Mouse (Mus musculus) kidney, embryonic 14.5 days (tissue): ENCODE results near the gene Caskin2. TPM values are rescaled to one million over a fixed set of nuclear protein-coding genes. Genes with fewer than 3 reads are reported as not detected.

Experiments
- microRNA-seq: library from miRNA; unstranded; fragments of <30 nt; microRNA quantifications from one replicate; pipeline ENCODE4, GENCODE M21; 2016
- polyA plus RNA-seq: library from polyadenylated mRNA; unstranded; fragments of >200 nt; fragmentation: Nextera tagmentation; extraction: Ambion mirVana; gene quantifications from 2 replicates; pipeline ENCODE4 v1.2.1, GENCODE M21; 2014

The Caskin2 gene
- polyA plus RNA-seq, 1 experiment from 2014 or later, result 17.5 TPM

Small RNA genes lying within 50 kb of the gene (microRNA-seq; reads per million reads assigned to microRNA genes)
- not detected for gene Mir5621

Other genes starting within 250 kb of the Caskin2 start
- gene Nup85, start 249.2 kb downstream of the Caskin2 start, polyA plus RNA-seq, result 159 and 197 TPM in 2 replicates
- 99.7 and 100 TPM in 2 replicates for gene Mrps7, start 209.7 kb downstream of the Caskin2 start, polyA plus RNA-seq
- gene Gga3, start 209.6 kb downstream of the Caskin2 start, polyA plus RNA-seq, result 14.4 and 22.7 TPM in 2 replicates
- gene Mif4gd, start 200.7 kb downstream of the Caskin2 start, polyA plus RNA-seq, result 33.3 and 33.6 TPM in 2 replicates
- 35.3 and 40.8 TPM in 2 replicates for gene Slc25a19, start 185.3 kb downstream of the Caskin2 start, polyA plus RNA-seq
- 47.7 and 53.0 TPM in 2 replicates for gene Grb2, start 105.0 kb downstream of the Caskin2 start, polyA plus RNA-seq
- 12.4 and 19.9 TPM in 2 replicates for gene Tmem94, start 48.2 kb downstream of the Caskin2 start, polyA plus RNA-seq
- 26.2 and 34.9 TPM in 2 replicates for gene Tsen54, start 1.1 kb upstream of the Caskin2 start, polyA plus RNA-seq
- gene Llgl2, start 10.4 kb upstream of the Caskin2 start, polyA plus RNA-seq, result 24.3 and 28.7 TPM in 2 replicates
- 2.8 and 5.5 TPM in 2 replicates for gene Myo15b, start 44.8 kb upstream of the Caskin2 start, polyA plus RNA-seq
- 2.3 and 2.9 TPM in 2 replicates for gene Smim5, start 86.3 kb upstream of the Caskin2 start, polyA plus RNA-seq
- gene Smim6, start 98.4 kb upstream of the Caskin2 start, polyA plus RNA-seq, result 9.4 and 9.6 TPM in 2 replicates
- gene Sap30bp, start 119.6 kb upstream of the Caskin2 start, polyA plus RNA-seq, result 41.4 and 48.1 TPM in 2 replicates
- gene Recql5, start 119.8 kb upstream of the Caskin2 start, polyA plus RNA-seq, result 13.0 and 19.1 TPM in 2 replicates
- 1.1 and 2.1 TPM in 2 replicates for gene Itgb4, start 161.1 kb upstream of the Caskin2 start, polyA plus RNA-seq
- gene Galk1, start 199.1 kb upstream of the Caskin2 start, polyA plus RNA-seq, result 155 and 166 TPM in 2 replicates
- 1,830 and 1,881 TPM in 2 replicates for gene H3f3b, start 214.3 kb upstream of the Caskin2 start, polyA plus RNA-seq
- 24.4 and 37.2 TPM in 2 replicates for gene Unk, start 216.7 kb upstream of the Caskin2 start, polyA plus RNA-seq